Mouse (Mus musculus) kidney, embryonic 15.5 days (tissue): Measurements from ENCODE around the gene 1700020L24Rik. TPM values are rescaled to one million over a fixed set of nuclear protein-coding genes. Genes with fewer than 3 reads are reported as not detected.

Experiments used
- ATAC-seq: fragments of 200-750 bp; cut with Nextera tagmentation; replicated peaks from 2 replicates; pipeline ENCODE4 v1.8.0; 2017; ENCODE audit warnings: moderate TSS enrichment; ENCODE audit not compliant: low FRiP score
- H3K27ac ChIP-seq: fragments of 300-500 bp; sonication (generic); 2 replicates; pipeline ENCODE4 v1.5.1; 2015; ENCODE audit warnings: mild to moderate bottlenecking, inconsistent platforms
- H3K27me3 ChIP-seq: fragments of 300-500 bp; sonication (generic); 2 replicates; pipeline ENCODE4 v1.6.1; 2015; ENCODE audit warnings: inconsistent platforms
- H3K36me3 ChIP-seq: fragments of 300-500 bp; sonication (generic); 2 replicates; pipeline ENCODE4 v1.6.1; 2015; ENCODE audit warnings: inconsistent platforms
- H3K4me1 ChIP-seq: fragments of 300-500 bp; sonication (generic); 2 replicates; pipeline ENCODE4 v1.6.1; 2015; ENCODE audit warnings: inconsistent platforms
- H3K4me2 ChIP-seq: fragments of 300-500 bp; sonication (generic); 2 replicates; pipeline ENCODE4 v1.6.1; 2015; ENCODE audit warnings: moderate library complexity, mild to moderate bottlenecking, inconsistent platforms
- H3K4me3 ChIP-seq: fragments of 300-500 bp; sonication (generic); replicated peaks from 2 replicates; pipeline ENCODE4 v1.5.1; 2015; ENCODE audit warnings: mild to moderate bottlenecking, inconsistent platforms
- H3K9ac ChIP-seq: fragments of 300-500 bp; sonication (generic); 2 replicates; pipeline ENCODE4 v1.6.1; 2015; ENCODE audit warnings: mild to moderate bottlenecking, inconsistent platforms
- H3K9me3 ChIP-seq: fragments of 300-500 bp; sonication (generic); replicated peaks from 2 replicates; pipeline ENCODE4 v1.6.1; 2016; ENCODE audit warnings: inconsistent platforms
- WGBS: fragments of 180-500 bp; shearing (Covaris S2); methylation state at CpG from one replicate; pipeline ENCODE4 v1.1.7; 2015; ENCODE audit warnings: mixed read lengths; 5-methylcytosine and 5-hydroxymethylcytosine counted together
- polyA plus RNA-seq: library from polyadenylated mRNA; unstranded; fragments of >200 nt; fragmentation: Nextera tagmentation; extraction: Ambion mirVana; gene quantifications from 2 replicates; pipeline ENCODE4 v1.2.1, GENCODE M21; 2015

The 1700020L24Rik gene
- polyA plus RNA-seq, 1 experiment from 2014 or later: 0.35 TPM

DNA sequence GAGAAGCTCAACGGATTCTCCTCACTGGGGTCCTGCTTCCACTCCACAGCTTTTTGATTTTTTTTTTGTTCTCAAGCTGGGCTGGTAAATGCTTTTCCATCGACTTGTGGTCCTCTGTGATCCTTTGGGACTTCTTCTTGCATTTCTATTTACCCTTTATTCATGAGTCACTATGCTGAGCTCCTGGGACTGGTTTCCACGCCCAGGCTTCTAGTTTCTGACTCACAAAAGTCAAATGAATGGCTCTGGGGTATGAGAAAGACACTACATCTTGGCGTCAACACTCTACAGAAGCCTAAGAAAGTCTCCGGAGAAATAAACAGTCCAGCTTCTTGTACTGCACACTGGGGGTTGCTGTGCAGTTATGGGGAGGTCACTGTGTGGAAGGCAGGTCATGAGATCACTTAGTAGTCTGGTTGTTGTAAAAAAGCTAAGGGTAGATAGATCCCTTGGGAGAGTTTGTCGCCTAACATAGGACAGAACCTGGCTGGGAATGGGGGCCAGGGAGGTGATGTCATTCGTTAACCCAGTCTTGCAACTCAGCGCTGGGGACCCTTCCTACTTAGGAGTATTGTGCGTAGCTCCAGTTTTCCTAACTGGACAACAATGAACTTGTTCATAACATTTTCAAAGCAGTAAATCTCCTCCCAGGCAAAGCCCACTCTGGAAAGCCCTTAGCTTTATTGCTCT lies 20.6 kb downstream of the 1700020L24Rik start:
- no peaks in the 10 kb centered on the region for H3K9me3 ChIP-seq
- H3K4me3 ChIP-seq: no peak overlapping the region
- 50% methylated on average over 9 of the region's 9 CpGs for WGBS
- H3K9ac ChIP-seq: no peak overlapping the region
- no peak overlapping the region for H3K4me2 ChIP-seq
- H3K27ac ChIP-seq: no peak overlapping the region; the same call in 1 of the 2 replicates
- H3K36me3 ChIP-seq: no peaks in the 10 kb centered on the region
- peaks cover 36% of the 10 kb centered on the region for H3K4me1 ChIP-seq
- H3K27me3 ChIP-seq: peaks cover 19% of the 10 kb centered on the region
- no peak; the same call in 1 of the 2 replicates for ATAC-seq

DNA sequence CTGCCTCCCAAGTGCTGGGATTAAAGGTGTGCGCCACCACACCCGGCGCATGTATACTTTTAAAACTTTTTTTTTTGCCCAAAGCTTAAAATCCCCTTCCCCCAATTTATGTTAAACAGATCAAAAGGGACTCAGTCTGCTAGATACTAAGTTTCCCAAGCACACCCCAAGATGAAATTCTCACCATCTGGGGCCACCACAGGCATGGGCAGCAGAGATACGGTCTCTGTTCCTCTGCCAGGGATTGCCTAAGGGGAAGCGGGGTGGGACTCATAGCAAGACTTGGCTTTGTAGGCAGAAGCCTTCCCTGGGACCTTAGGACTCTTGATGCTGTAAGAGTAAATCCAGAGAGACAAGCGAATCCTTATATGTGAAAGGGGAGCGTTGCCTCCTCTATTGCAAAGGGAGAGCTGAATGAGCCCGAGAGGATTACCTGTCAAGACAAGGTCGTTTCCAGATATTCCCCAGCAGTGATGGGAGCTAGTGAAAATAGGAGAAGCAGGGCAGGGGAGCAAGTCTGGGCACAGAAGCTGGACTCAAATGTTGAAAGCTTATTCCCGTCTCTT lies 24.1 kb downstream of the 1700020L24Rik start:
- no peak overlapping the region for H3K27ac ChIP-seq
- H3K9ac ChIP-seq: no peak overlapping the region
- peaks cover 29% of the 10 kb centered on the region for H3K4me1 ChIP-seq
- peaks cover 38% of the 10 kb centered on the region for H3K27me3 ChIP-seq
- no peak overlapping the region for H3K4me3 ChIP-seq
- no peak for ATAC-seq
- H3K4me2 ChIP-seq: 0 out of 2 replicates have a peak overlapping the region, but pooled peaks have one; percentile 96
- 76% methylated on average over 10 of the region's 10 CpGs for WGBS
- H3K9me3 ChIP-seq: no peaks in the 10 kb centered on the region
- H3K36me3 ChIP-seq: no peaks in the 10 kb centered on the region

DNA sequence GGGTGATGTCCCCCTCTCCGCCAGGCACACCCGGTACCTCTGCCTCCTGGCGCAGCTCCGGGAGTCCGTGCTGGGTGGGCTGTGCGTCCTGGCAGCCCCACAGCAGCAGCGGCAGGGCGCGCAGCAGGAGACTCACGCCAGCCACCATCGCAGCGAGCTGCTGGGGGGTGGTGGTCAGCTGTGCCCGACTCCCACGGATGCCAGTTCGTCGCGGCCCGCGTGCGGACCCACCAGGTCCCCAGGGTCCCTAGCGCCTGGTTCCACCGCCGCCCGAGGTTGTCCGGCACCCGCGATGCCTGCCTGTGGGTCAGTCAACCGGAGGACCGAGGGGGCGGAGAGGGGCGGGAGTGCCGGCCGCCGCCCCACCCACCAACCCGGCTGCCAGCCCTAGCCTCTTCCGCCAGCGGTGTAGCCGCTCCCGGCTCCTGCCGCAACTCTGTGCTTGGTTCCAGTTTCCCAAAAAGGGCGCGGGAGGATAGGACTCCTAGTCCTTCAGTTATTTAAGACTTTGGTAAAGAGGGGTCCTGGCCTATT lies 25.3 kb downstream of the 1700020L24Rik start, which contains the start of gene Mmp28:
Gene Mmp28, minus strand, starts transcription at position 361 of the 534 bp plus-strand sequence.
- Histone ChIP-seq H3K4me1 (peaks cover 20% of the 10 kb centered on the region), H3K27ac (0 out of 2 replicates have a peak within 1 kb of the TSS, but pooled peaks have one; percentile 9), H3K9ac (peak within 1 kb of the TSS; percentile 56), H3K4me3 (peak within 1 kb of the TSS; percentile 63), H3K9me3 (no peaks in the 10 kb centered on the region), H3K4me2 (peak within 1 kb of the TSS; percentile 96), H3K36me3 (no peaks in the 10 kb centered on the region), H3K27me3 (peaks cover 38% of the 10 kb centered on the region)
- peak; percentile 81 for ATAC-seq
- under 1% methylated on average over 42 of the region's 42 CpGs for WGBS

DNA sequence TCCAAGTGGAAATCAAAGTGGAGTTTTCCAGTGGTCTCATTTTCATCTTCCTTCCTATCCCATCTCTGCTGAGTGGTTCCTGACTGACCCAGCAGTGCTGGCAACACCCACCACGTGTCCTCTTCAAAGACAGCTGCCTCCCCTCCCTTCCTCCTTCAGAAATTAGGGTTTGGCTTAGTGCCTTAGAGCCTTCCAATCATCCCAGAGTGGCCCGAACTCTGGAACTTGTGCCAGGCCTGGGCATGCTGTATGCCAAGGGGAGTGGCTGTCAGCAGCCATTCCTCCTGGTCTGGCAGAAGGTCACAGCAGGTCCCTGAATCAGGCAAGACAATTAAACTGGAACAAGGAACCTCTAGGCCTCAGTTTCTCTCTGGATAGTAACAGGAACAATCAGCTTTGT lies 28.5 kb downstream of the 1700020L24Rik start:
- 31% methylated on average over 2 of the region's 2 CpGs for WGBS

DNA sequence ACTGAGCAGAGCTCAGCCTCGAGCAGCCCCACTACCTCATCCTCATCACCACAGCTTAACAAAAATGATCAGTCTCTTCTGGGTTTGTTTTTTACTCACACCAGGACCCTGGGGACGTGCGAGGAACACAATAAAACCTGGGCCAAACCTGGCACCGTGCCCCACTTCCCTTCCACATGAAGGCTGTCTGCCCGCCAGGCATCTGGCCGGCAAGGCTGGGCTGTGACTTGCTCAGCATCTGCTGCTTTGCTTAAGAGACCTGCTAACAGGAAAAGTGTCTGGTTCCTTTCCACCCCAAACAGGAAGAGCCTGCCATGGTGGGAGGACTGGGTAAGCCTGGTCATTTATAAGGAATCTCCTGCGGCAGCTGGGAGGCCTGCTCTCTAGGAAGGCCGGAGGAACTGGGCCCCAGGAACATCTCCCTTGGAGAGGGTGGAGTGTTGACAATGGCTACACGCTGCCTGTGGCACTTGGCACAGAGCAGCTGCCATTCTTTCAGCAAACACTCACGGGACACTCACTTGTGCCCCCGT lies 29.7 kb downstream of the 1700020L24Rik start:
- H3K4me3 ChIP-seq: no peak overlapping the region
- no peak overlapping the region for H3K9ac ChIP-seq
- no peaks in the 10 kb centered on the region for H3K36me3 ChIP-seq
- no peak overlapping the region for H3K4me2 ChIP-seq
- no peak for ATAC-seq
- 52% methylated on average over 11 of the region's 11 CpGs for WGBS
- H3K9me3 ChIP-seq: no peaks in the 10 kb centered on the region
- peak overlapping the region; percentile 48 for H3K27ac ChIP-seq
- peaks cover 17% of the 10 kb centered on the region for H3K4me1 ChIP-seq
- peaks cover 37% of the 10 kb centered on the region for H3K27me3 ChIP-seq

More for the DNA sequence above, 28.5 kb downstream of the 1700020L24Rik start:
- H3K9me3 ChIP-seq: no peaks in the 10 kb centered on the region
- H3K4me3 ChIP-seq: no peak overlapping the region
- H3K4me2 ChIP-seq: no peak overlapping the region
- H3K27ac ChIP-seq: no peak overlapping the region
- no peaks in the 10 kb centered on the region for H3K36me3 ChIP-seq
- ATAC-seq: no peak
- peaks cover 12% of the 10 kb centered on the region for H3K4me1 ChIP-seq
- H3K27me3 ChIP-seq: peaks cover 45% of the 10 kb centered on the region
- no peak overlapping the region for H3K9ac ChIP-seq

DNA sequence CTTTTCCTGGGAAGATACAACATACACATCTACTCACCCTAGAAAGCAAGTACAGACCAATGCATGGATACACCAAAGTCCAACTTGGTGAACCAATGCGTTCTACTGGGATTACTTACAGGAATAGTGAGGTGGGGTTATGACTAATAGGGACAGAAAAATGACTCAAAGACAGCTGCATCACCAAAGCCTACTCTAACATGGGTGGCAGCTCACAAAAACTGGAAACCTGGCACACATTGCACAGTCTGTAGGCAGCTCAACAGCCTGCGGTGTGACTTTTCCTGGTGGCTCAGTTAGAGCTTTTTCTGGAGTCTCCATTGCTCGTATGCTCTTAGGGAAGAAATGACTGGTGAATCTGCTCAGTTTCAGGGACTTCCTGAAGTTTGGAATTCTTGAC lies 31.3 kb downstream of the 1700020L24Rik start:
- no peak for ATAC-seq
- WGBS: 88% methylated on average over 3 of the region's 3 CpGs
- Histone ChIP-seq H3K4me1 (peaks cover 8% of the 10 kb centered on the region), H3K36me3 (no peaks in the 10 kb centered on the region), H3K9me3 (no peaks in the 10 kb centered on the region), H3K27me3 (peaks cover 22% of the 10 kb centered on the region), H3K4me3 (no peak overlapping the region), H3K27ac (no peak overlapping the region), H3K4me2 (no peak overlapping the region), H3K9ac (no peak overlapping the region)

DNA sequence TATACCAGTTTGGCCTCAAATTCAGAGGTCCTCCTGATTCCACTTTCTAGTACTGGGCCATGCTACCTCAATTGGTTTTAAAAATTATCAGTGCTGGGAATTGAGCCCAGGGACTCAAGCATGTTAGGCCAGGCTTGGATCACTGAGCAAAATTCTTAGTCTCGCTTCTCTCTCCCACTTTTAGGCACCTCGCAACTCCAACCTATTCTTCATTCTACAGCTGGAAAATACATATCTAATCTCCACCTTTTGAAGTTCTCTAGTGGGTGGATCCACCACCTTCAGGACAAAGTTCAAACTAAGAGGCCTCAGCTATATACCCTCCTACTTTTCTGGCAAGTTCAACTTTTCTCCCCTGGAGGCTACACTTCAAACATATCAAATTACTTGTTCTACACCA lies 34.3 kb downstream of the 1700020L24Rik start:
- 83% methylated on average over 2 of the region's 2 CpGs for WGBS
- Histone ChIP-seq H3K27ac (0 out of 2 replicates have a peak overlapping the region, but pooled peaks have one; percentile 97), H3K36me3 (peaks cover 11% of the 10 kb centered on the region), H3K4me1 (peaks cover 19% of the 10 kb centered on the region), H3K9me3 (no peaks in the 10 kb centered on the region), H3K27me3 (peaks cover 10% of the 10 kb centered on the region), H3K4me3 (peak overlapping the region; percentile 90), H3K9ac (no peak overlapping the region), H3K4me2 (peak overlapping the region; percentile 65)
- no peak for ATAC-seq

DNA sequence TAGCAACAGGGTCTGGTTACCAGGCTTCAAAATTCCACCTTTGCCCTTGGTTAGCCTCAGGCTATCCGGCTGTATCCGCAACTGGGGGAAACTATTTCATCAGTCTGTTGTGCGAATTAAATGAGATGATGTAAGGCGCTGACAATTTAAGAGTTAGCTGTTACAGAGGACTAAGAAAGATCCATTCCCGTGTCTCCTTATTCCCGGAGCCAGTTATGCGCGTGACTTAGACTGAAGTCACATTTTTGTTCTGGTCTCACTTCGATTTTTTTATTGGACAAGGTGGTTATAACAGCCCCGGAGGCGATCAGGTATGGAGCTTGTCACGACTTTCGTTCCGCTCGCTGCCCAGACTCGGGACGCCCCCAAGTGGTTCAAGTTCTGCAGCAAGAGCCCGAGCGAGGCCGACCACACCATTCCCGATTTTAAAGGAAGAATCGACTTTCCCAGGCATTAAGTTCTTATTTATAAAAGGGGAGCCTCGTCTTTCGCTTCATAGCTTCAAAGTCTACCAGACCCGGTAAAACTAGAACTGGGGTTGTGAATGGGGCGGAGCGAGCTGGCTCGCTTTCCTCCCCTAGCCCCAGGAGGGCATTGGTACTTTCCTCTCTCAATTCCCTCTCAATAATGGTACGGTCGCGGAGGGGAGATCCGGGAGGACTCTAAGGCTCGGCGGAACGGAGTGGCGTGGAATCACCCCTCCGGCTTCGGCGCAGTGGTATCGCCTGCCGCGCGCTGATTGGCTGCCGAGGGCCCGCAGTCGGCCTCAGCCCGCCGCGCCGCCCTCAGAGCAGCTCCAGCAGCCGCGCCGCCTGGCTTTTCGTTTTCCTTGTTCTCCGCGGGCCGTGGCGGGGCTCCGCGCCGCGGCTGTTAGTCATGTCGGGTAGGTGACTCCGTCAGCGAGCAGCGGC lies 35.1 kb downstream of the 1700020L24Rik start, which contains the start of gene Taf15:
Gene Taf15, plus strand, starts transcription at position 763 of the 911 bp plus-strand sequence.
- H3K27me3 ChIP-seq: peaks cover 10% of the 10 kb centered on the region
- peak; percentile 99 for ATAC-seq
- peaks cover 16% of the 10 kb centered on the region for H3K36me3 ChIP-seq
- H3K9ac ChIP-seq: peak within 1 kb of the TSS; percentile 91
- peak within 1 kb of the TSS; percentile 90 for H3K4me3 ChIP-seq
- peak within 1 kb of the TSS; percentile 71 for H3K4me2 ChIP-seq
- H3K27ac ChIP-seq: peak within 1 kb of the TSS; percentile 97
- peaks cover 19% of the 10 kb centered on the region for H3K4me1 ChIP-seq
- H3K9me3 ChIP-seq: no peaks in the 10 kb centered on the region
- under 1% methylated on average over 66 of the region's 66 CpGs for WGBS

DNA sequence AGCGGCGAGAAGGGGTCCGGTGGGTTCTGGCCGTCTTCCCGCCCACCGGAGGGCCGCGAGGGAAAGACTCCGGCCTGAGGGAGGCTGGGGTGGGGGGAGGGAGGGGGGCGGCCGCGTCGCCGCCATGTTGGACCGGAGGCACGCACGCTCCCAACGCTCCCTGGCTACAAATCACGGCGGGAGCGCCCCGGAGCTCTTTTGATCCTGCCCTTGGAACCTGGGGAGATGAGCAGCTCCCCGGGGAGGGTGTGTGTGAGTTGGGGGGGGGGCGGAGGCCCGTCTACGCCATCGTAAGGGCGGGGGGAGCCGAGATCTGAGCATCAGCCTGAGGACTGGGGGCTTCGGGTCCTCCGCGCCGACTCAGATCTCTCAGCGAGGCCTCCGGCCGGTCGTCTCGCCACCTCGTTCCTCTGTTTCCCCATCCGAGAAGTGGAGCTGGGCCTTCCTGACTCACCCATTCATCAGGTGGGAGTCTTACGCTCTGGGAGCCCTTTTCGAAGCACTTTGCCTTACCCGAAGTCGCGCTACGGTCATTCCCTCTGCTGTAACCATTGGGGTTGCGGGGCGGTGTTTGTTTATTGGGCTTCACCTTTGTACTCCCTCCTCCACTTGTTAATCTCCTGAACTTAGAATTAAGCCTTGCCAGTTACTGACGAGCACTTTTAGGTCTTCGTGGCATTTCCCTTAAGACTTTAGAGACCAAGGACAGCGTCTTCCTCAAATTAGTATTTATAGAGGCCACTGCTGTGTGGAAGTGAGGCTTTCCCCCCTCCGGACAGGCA lies 35.9 kb downstream of the 1700020L24Rik start:
- Histone ChIP-seq H3K4me3 (peak overlapping the region; percentile 90), H3K27me3 (peaks cover 10% of the 10 kb centered on the region), H3K36me3 (peaks cover 22% of the 10 kb centered on the region), H3K9me3 (no peaks in the 10 kb centered on the region), H3K4me1 (peaks cover 19% of the 10 kb centered on the region), H3K9ac (peak overlapping the region; percentile 91), H3K4me2 (peak overlapping the region; percentile 71), H3K27ac (peak overlapping the region; percentile 97)
- ATAC-seq: peak; percentile 83
- WGBS: under 1% methylated on average over 51 of the region's 52 CpGs
